Mouse (Mus musculus) lung, embryonic 14.5 days (tissue): ENCODE measurements around the gene Det1. TPM values are rescaled to one million over a fixed set of nuclear protein-coding genes. Genes with fewer than 3 reads are reported as not detected.

ENCODE experiments used
- ATAC-seq: fragments of 200-750 bp; cut with Nextera tagmentation; 2 replicates; pipeline ENCODE4 v1.8.0; 2017; ENCODE audit warnings: mild to moderate bottlenecking, moderate TSS enrichment, moderate library complexity; ENCODE audit not compliant: insufficient read depth
- DNase-seq: peaks from one replicate; pipeline ENCODE4 v3.0.0-alpha.2; 2015
- H3K27ac ChIP-seq: fragments of 300-500 bp; sonication (generic); 2 replicates; pipeline ENCODE4 v1.5.1; 2014; ENCODE audit warnings: low read depth, mild to moderate bottlenecking, moderate library complexity
- H3K27me3 ChIP-seq: fragments of 300-500 bp; sonication (generic); 2 replicates; pipeline ENCODE4 v1.6.1; 2014; ENCODE audit warnings: low read length, control low read depth; ENCODE audit not compliant: insufficient read depth
- H3K36me3 ChIP-seq: fragments of 300-500 bp; sonication (generic); 2 replicates; pipeline ENCODE4 v1.6.1; 2014; ENCODE audit warnings: control low read depth; ENCODE audit not compliant: insufficient read depth
- H3K4me1 ChIP-seq: fragments of 300-500 bp; sonication (generic); 2 replicates; pipeline ENCODE4 v1.6.1; 2014; ENCODE audit warnings: antibody characterized with exemption, control low read depth; ENCODE audit not compliant: insufficient read depth
- H3K4me2 ChIP-seq: fragments of 300-500 bp; sonication (generic); 2 replicates; pipeline ENCODE4 v1.6.1; 2014; ENCODE audit warnings: mild to moderate bottlenecking
- H3K4me3 ChIP-seq: fragments of 300-500 bp; sonication (generic); 2 replicates; pipeline ENCODE4 v1.5.1; 2014; ENCODE audit warnings: low read depth, low read length
- H3K9ac ChIP-seq: fragments of 300-500 bp; sonication (generic); 2 replicates; pipeline ENCODE4 v1.6.1; 2014
- H3K9me3 ChIP-seq: fragments of 300-500 bp; sonication (generic); 2 replicates; pipeline ENCODE4 v1.6.1; 2016; ENCODE audit warnings: low read depth, low read length, control low read depth
- CTCF ChIP-seq: IDR thresholded peaks from 2 replicates; pipeline ENCODE4 v1.5.1; 2016; ENCODE audit warnings: antibody characterized with exemption, low read depth
- WGBS: fragments of 180-500 bp; shearing (Covaris S2); extraction: QIAGEN DNeasy Blood & Tissue Kit; methylation state at CpG from one replicate; pipeline ENCODE4 v1.1.7; 2014; 5-methylcytosine and 5-hydroxymethylcytosine counted together
- polyA plus RNA-seq: library from polyadenylated mRNA; unstranded; fragments of >200 nt; fragmentation: Nextera tagmentation; extraction: Ambion mirVana; gene quantifications from 2 replicates; pipeline ENCODE4 v1.2.1, GENCODE M21; 2014

Gene Det1
- polyA plus RNA-seq, 1 experiment from 2014 or later = 22.0 TPM

DNA sequence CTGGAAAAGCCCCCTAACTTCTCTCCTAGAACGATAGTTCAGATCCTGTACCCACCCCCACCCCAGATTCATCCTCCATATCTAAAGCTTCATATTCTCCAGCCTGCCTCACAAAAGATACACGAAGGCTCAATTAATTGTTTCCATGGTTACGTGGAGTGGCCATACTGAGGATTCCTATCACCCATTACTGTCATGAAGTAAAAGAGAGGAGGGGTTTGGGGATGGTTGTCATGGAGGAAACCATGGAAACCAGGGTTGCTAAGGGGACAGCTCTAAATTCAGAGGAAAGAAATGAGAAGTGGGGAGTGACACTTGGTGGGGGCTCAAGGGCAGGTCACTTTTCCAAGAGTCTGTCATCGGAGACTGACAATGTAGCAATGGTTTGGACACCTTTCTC, 39.4 kb upstream of the Det1 start:
- H3K9ac ChIP-seq = no peak overlapping the region
- H3K4me3 ChIP-seq = no peak overlapping the region
- no peak for TF ChIP-seq CTCF
- H3K9me3 ChIP-seq = no peaks in the 10 kb centered on the region
- DNase-seq (no peak), ATAC-seq (no peak)
- no peaks in the 10 kb centered on the region for H3K4me1 ChIP-seq
- H3K4me2 ChIP-seq = no peak overlapping the region
- peaks cover 37% of the 10 kb centered on the region for H3K27me3 ChIP-seq
- 59% methylated on average over 4 of the region's 4 CpGs for WGBS
- H3K36me3 ChIP-seq = no peaks in the 10 kb centered on the region
- H3K27ac ChIP-seq = no peak overlapping the region

DNA sequence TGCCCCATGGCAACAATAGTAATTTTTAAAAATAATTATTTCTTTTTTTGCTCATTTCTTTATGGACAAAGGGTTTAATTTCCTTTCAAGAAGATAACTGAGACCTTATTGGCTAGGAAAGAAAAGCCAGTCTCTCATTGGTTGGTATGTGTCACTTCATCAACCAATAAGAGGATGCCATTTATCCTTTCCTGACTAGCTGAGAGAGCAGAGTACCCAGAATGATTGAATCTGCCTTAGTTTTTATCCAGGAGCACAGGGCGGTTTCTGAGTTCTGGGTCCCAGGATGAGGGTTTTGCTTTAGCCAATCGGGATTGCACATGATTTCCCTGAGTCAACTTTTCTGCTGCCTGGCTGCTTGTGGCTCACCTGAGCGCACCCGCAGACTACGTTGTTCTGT, 38.3 kb upstream of the Det1 start:
- 72% methylated on average over 5 of the region's 5 CpGs for WGBS
- Histone ChIP-seq H3K9ac (no peak overlapping the region), H3K4me1 (no peaks in the 10 kb centered on the region), H3K4me2 (no peak overlapping the region), H3K36me3 (no peaks in the 10 kb centered on the region), H3K4me3 (no peak overlapping the region), H3K9me3 (no peaks in the 10 kb centered on the region), H3K27me3 (peaks cover 43% of the 10 kb centered on the region), H3K27ac (no peak overlapping the region)
- no peak for ATAC-seq
- TF ChIP-seq CTCF = no peak
- no peak for DNase-seq

DNA sequence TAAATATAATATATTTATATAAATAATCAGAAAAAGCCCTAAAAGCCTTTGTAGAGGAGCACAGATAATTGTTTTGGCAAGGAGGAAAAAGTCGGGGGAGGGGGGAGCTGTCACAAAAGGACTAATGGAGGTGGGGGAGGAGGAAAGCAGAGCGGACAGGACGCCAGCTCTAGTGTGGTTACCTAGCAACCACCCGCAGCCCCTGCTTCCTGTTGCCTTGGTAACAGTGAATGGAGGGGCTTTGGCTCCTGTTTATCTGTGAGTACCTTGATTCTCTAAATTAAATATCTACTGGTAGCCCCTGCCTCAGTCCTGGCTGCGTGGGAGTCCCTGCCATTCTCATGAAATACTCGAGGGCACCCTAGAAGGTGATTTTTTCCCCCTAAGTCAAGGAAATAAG, 37.1 kb upstream of the Det1 start:
- Histone ChIP-seq H3K4me1 (no peaks in the 10 kb centered on the region), H3K9ac (no peak overlapping the region), H3K27me3 (peaks cover 39% of the 10 kb centered on the region), H3K9me3 (no peaks in the 10 kb centered on the region), H3K4me2 (no peak overlapping the region), H3K4me3 (no peak overlapping the region), H3K36me3 (no peaks in the 10 kb centered on the region), H3K27ac (no peak overlapping the region)
- TF ChIP-seq CTCF = no peak
- ATAC-seq = no peak
- whole genome bisulfite sequencing = 8% methylated on average over 6 of the region's 6 CpGs
- DNase-seq = peak; percentile 46

DNA sequence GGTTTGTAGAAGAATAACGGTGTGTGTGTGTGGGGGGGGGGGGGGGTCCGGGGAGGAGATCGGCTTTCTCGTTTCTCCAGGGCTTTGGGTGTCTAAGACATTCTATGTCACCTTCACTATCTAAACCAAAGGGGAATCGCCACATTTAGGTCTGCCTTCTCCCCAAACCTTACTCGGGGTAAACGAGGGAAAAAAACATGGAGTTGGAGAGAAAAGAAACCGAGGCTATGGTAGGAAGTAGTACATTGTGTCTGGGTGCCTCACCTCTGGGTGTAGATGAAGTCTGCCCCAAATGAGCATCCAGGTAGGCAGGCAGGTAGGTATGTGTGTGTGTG, 36.6 kb upstream of the Det1 start:
- no peak for DNase-seq
- H3K4me2 ChIP-seq = no peak overlapping the region
- no peaks in the 10 kb centered on the region for H3K9me3 ChIP-seq
- peaks cover 39% of the 10 kb centered on the region for H3K27me3 ChIP-seq
- H3K36me3 ChIP-seq = no peaks in the 10 kb centered on the region
- TF ChIP-seq CTCF = no peak
- no peak overlapping the region for H3K4me3 ChIP-seq
- no peak for ATAC-seq
- H3K9ac ChIP-seq = no peak overlapping the region
- H3K27ac ChIP-seq = no peak overlapping the region
- 13% methylated on average over 8 of the region's 8 CpGs for WGBS
- H3K4me1 ChIP-seq = no peaks in the 10 kb centered on the region

DNA sequence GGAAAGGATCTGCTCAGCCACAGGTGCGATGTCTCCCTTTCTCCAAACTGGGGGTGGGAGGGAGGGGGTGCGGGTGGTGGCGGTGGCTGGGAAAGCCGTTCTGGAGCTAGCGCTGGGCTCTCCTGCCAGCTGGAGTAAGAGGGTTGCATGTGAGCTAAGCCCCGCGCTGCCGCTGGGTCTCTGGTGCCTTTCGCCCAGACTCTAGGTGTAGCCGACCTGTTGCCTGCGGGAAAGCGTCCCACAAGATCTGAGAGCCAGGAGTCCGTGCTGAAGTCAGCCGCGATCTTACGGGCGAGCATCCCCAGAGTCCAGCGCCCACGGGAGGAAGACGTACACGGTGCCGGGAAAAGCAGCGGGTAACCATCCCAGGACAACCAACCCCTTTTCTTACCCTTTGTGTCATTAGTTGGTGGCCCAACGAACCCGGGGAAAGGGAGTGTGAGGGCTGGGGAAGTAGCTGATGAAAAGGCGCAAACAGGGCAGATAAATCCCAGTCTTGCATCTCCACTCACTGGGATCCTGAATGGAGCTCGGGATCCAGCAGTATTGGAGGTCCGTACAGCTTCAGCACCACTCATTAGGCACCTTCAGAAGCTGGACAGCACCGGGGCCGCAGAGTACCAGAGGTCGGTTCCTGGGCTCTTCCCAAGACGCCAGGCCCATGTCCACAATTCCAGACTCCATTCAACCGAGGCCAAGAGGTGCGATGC, 36.1 kb upstream of the Det1 start:
- peak; percentile 40 for DNase-seq
- WGBS = 2% methylated on average over 34 of the region's 34 CpGs
- Histone ChIP-seq H3K27me3 (peaks cover 39% of the 10 kb centered on the region), H3K27ac (no peak overlapping the region), H3K9me3 (no peaks in the 10 kb centered on the region), H3K9ac (no peak overlapping the region), H3K4me1 (no peaks in the 10 kb centered on the region), H3K36me3 (no peaks in the 10 kb centered on the region), H3K4me3 (peak overlapping the region; percentile 19; the same call in 1 of the 2 replicates), H3K4me2 (0 out of 2 replicates have a peak overlapping the region, but pooled peaks have one; percentile 51)
- ATAC-seq = no peak
- TF ChIP-seq CTCF = no peak

DNA sequence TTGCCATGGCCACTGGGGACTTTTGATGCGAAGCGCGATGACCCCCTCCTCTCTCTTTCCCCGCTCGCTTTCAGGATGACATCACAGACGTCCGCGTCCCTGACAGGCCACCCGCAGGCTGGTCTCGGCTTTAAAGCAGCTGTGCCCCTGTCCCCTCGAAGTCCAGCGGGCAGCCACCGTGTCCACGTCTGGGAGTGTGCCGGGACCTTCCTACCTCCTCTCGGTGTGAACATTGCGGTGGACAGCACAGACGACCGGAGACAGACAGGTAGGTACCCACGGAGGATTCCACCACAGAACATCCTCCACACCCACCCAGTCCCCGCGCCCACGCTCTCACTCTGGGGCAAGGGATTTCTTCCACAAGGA, 35.4 kb upstream of the Det1 start:
- no peaks in the 10 kb centered on the region for H3K36me3 ChIP-seq
- TF ChIP-seq CTCF = no peak
- H3K4me2 ChIP-seq = peak overlapping the region; percentile 51
- ATAC-seq = peak; percentile 54; the same call in 1 of the 2 replicates
- whole genome bisulfite sequencing = 2% methylated on average over 23 of the region's 23 CpGs
- no peak overlapping the region for H3K27ac ChIP-seq
- peaks cover 39% of the 10 kb centered on the region for H3K27me3 ChIP-seq
- peak; percentile 43 for DNase-seq
- H3K4me3 ChIP-seq = peak overlapping the region; percentile 19; the same call in 1 of the 2 replicates
- no peaks in the 10 kb centered on the region for H3K9me3 ChIP-seq
- no peak overlapping the region for H3K9ac ChIP-seq
- no peaks in the 10 kb centered on the region for H3K4me1 ChIP-seq

DNA sequence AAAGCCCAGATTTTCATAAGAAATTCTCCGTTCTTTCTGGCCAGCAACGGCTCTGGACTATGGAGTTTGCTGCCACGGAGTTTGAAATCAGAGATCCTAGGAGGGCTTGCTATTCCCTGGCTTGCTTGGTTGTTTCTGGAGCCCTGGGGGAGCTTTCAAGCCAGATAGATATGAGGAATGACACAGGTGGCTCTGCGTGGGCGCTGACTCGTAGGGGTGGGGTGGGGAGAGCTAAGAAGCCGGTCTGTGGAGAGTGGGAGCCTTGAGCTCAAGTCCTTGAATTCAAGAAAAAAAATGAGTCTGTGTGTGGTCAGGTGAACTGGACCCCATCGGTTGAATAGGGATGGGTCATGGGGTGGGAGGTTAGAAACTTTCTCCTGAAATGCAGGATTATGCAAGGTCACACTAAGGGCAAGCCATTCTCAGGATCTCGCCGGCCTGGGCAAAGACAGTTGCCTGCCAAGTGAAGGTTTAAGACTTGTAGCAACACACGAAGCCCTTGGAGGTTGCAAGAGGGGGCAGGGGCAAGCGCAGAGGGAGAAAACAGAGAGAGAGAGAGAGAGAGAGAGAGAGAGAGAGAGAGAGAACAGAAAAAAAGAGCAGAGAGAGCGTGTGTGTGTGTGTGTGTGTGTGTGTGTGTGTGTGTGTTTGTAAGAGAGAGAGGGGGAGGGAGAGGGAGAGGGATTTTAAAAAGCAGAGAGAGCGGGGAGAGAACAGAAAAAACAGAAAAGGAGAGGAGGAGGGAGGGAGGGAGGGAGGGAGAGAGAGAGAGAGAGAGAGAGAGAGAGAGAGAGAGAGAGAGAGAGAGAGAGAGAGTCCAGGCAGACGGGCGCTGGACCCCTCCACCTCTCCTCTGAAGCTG, 34.8 kb upstream of the Det1 start:
- ATAC-seq = no peak
- TF ChIP-seq CTCF = no peak
- Histone ChIP-seq H3K27ac (no peak overlapping the region), H3K4me1 (no peaks in the 10 kb centered on the region), H3K36me3 (no peaks in the 10 kb centered on the region), H3K9ac (no peak overlapping the region), H3K4me3 (peak overlapping the region; percentile 19; the same call in 1 of the 2 replicates), H3K9me3 (no peaks in the 10 kb centered on the region), H3K4me2 (peak overlapping the region; percentile 51), H3K27me3 (peaks cover 39% of the 10 kb centered on the region)
- DNase-seq = no peak
- WGBS = 13% methylated on average over 16 of the region's 16 CpGs
